In the genomic region with DNA sequence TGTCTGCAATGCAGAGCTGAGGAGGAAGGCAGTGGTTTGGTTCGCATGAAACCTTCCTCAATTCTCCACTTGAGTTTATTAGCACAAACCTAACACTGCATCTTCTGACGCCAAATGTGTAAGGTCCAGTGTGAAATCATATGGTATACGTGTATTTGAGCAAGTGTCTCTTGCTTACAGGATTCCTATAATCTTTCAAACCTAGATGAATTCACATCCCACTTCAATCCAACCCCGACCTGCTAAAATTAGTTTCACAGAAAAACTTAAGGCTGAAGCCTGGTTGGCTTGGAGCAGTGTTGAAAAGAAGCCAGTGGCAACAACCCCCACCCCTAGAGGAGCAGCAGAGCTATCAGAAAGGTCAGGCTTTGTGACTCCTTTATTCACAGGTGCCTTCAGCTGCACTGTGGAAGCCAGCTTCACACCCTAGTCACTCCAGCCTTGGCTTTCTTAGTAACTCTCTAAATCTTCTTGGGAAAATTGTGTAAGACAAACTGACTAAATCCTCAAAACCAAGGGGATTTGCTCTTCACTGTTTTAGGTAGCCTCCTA, we compare ENCODE assay signal across 15 mouse cellular contexts. TPM values are rescaled to one million over a fixed set of nuclear protein-coding genes. Genes with fewer than 3 reads are reported as not detected.
DNase-seq lines count a peak whose midpoint lies in the region; ATAC-seq and TF ChIP-seq lines count a peak whose summit lies in the region.
"Had no signal": no experiment of that assay in that cellular context is flagged by ENCODE, and none has a peak within 500 bp of the region (broad histone marks: within the 10 kb centered on the region; RNA-seq: fewer than 3 reads in every experiment).

No protein-coding gene starts in this region.

- H3K4me2 ChIP-seq in forebrain, embryonic 12.5 days = peak overlapping the region; percentile 94
- peak overlapping the region; percentile 94 for H3K4me2 ChIP-seq in hindbrain, postnatal 0 days (ENCODE audit: low read depth, low read length)
- peak overlapping the region; percentile 95 for H3K4me2 ChIP-seq in neural tube, embryonic 14.5 days (ENCODE audit: low read depth, low read length)

- no peak for ATAC-seq in forebrain, embryonic 12.5 days (ENCODE audit: low FRiP score)
- ATAC-seq in hindbrain, postnatal 0 days = no peak
- ATAC-seq in neural tube, embryonic 14.5 days (ENCODE audit: low read depth) = no peak

- H3K36me3 ChIP-seq in forebrain, embryonic 12.5 days (replicated peaks) = no peaks in the 10 kb centered on the region
- no peaks in the 10 kb centered on the region for H3K36me3 ChIP-seq in hindbrain, postnatal 0 days (ENCODE audit: insufficient read depth, low read length)
- H3K36me3 ChIP-seq in neural tube, embryonic 14.5 days (ENCODE audit: control insufficient read depth, insufficient read depth, low read length) = no peaks in the 10 kb centered on the region

- H3K27ac ChIP-seq in layer of hippocampus, adult 2 months = peak overlapping the region; percentile 98
- peak overlapping the region; percentile 99 for H3K27ac ChIP-seq in forebrain, embryonic 12.5 days
- H3K27ac ChIP-seq in hindbrain, postnatal 0 days = peak overlapping the region; percentile 92; the same call in 1 of the 2 replicates
- peak overlapping the region; percentile 28 for H3K27ac ChIP-seq in neural tube, embryonic 14.5 days (ENCODE audit: low read depth, low read length)

- WGBS in forebrain, embryonic 12.5 days = 5% methylated on average over 4 of the region's 4 CpGs
- WGBS in hindbrain, postnatal 0 days = 30% methylated on average over 4 of the region's 4 CpGs
- 11% methylated on average over 4 of the region's 4 CpGs for WGBS in neural tube, embryonic 14.5 days

- H3K27me3 ChIP-seq in forebrain, embryonic 12.5 days = no peaks in the 10 kb centered on the region
- no peaks in the 10 kb centered on the region for H3K27me3 ChIP-seq in hindbrain, postnatal 0 days (ENCODE audit: insufficient read depth, low read length)
- no peaks in the 10 kb centered on the region for H3K27me3 ChIP-seq in neural tube, embryonic 14.5 days (ENCODE audit: control insufficient read depth, insufficient read depth, low read length)

- peak overlapping the region; percentile 95 for H3K9ac ChIP-seq in forebrain, embryonic 12.5 days
- H3K9ac ChIP-seq in hindbrain, postnatal 0 days (replicated peaks; ENCODE audit: low read length) = peak overlapping the region; percentile 5; the same call in 1 of the 2 replicates
- H3K9ac ChIP-seq in neural tube, embryonic 14.5 days (replicated peaks; ENCODE audit: low read depth, low read length) = peak overlapping the region; percentile 21; the same call in 1 of the 2 replicates

- peak overlapping the region; percentile 75 for H3K4me3 ChIP-seq in layer of hippocampus, adult 2 months
- H3K4me3 ChIP-seq in forebrain, embryonic 12.5 days (replicated peaks) = peak overlapping the region; percentile 99
- no peak overlapping the region for H3K4me3 ChIP-seq in hindbrain, postnatal 0 days (ENCODE audit: low read length)
- H3K4me3 ChIP-seq in neural tube, embryonic 14.5 days (ENCODE audit: low read depth, low read length) = peak overlapping the region; percentile 7; the same call in 1 of the 2 replicates

- H3K4me1 ChIP-seq in forebrain, embryonic 12.5 days = peaks cover 44% of the 10 kb centered on the region
- H3K4me1 ChIP-seq in hindbrain, postnatal 0 days (ENCODE audit: insufficient read depth, low read length) = peaks cover 14% of the 10 kb centered on the region
- peaks cover 19% of the 10 kb centered on the region for H3K4me1 ChIP-seq in neural tube, embryonic 14.5 days (ENCODE audit: control insufficient read depth, insufficient read depth, low read length)

- no peaks in the 10 kb centered on the region for H3K9me3 ChIP-seq in forebrain, embryonic 12.5 days
- H3K9me3 ChIP-seq in hindbrain, postnatal 0 days (ENCODE audit: low read length) = no peaks in the 10 kb centered on the region
- no peaks in the 10 kb centered on the region for H3K9me3 ChIP-seq in neural tube, embryonic 14.5 days (ENCODE audit: control insufficient read depth, low read length)

- TF ChIP-seq CTCF in layer of hippocampus, adult 2 months (conservative IDR thresholded peaks at IDR 0.05) = no peak
- TF ChIP-seq CTCF in hindbrain, postnatal 0 days (IDR thresholded peaks at IDR 0.05; ENCODE audit: low read depth) = no peak

- no peak for DNase-seq in layer of hippocampus, adult 2 months (ENCODE audit: low spot score in 2 of 2)
- DNase-seq in layer of hippocampus, adult 18-20 months (ENCODE audit: low spot score in 2 of 2) = no peak
- DNase-seq in hindbrain, postnatal 0 days (ENCODE audit: low spot score) = no peak
- no peak for DNase-seq in right cerebral cortex, postnatal 4 days
- no peak for DNase-seq in gastrocnemius, adult 18-20 months (ENCODE audit: low spot score)
- DNase-seq in c-Kit-positive CD71-positive TER-119-positive erythroid progenitor cells, embryonic 14.5 days (ENCODE audit: low spot score) = no peak
- DNase-seq: adrenal gland, postnatal 14 days; cerebellum, adult 11-12 months; heart, postnatal 36 days; thymus, adult 2 months had no signal

RNA-seq across cellular contexts. Expression of a gene that starts 5.5 kb away (rescaled TPM):
- total RNA-seq in layer of hippocampus, adult 2 months (2021) = 10 to 100 TPM; 60.7 to 66.4 TPM
- total RNA-seq in layer of hippocampus, adult 18-20 months (2021) = 10 to 100 TPM; 67.0 to 70.0 TPM
- 38.2 and 46.0 TPM in 2 replicates for polyA plus RNA-seq in forebrain, embryonic 12.5 days (2016; fragmentation: Nextera tagmentation; extraction: Ambion mirVana)
- 30.7 and 37.3 TPM in 2 replicates for total RNA-seq in hindbrain, postnatal 0 days (2014; rRNA removed)
- 10.3 and 10.6 TPM in 2 replicates for polyA plus RNA-seq in hindbrain, postnatal 0 days (2015; fragmentation: Nextera tagmentation; extraction: Ambion mirVana)
- 10.4 and 11.0 TPM in 2 replicates for polyA plus RNA-seq in neural tube, embryonic 14.5 days (2014; fragmentation: Nextera tagmentation; extraction: Ambion mirVana)
- not detected for total RNA-seq in gastrocnemius, adult 18-20 months (2021)
- total RNA-seq: heart, postnatal 36 days; megakaryocyte progenitor cell, adult 5-6 weeks had no signal
- polyA plus RNA-seq: large intestine, adult 2 months; liver, embryonic 16.5 days had no signal

Comparison
In these comparisons a context has a peak if more than half of its experiments do, and no peak if none do; other contexts are left out.
1. H3K27ac ChIP-seq: peak in every context shown above with its lines; median percentile 99 in forebrain, embryonic 12.5 days; 98 in layer of hippocampus, adult 2 months; 92 in hindbrain, postnatal 0 days; 28 in neural tube, embryonic 14.5 days.
2. H3K9ac ChIP-seq: peak in every context shown above with its lines; median percentile 95 in forebrain, embryonic 12.5 days; 21 in neural tube, embryonic 14.5 days; 5 in hindbrain, postnatal 0 days.
3. RNA of a gene that starts 5.5 kb away (total RNA-seq): 67.0 to 70.0 TPM in layer of hippocampus, adult 18-20 months, 60.7 to 66.4 TPM in layer of hippocampus, adult 2 months and 30.7 to 37.3 TPM in hindbrain, postnatal 0 days; not detected in gastrocnemius, adult 18-20 months; every median in the first group is over 10 times any median in the second.
4. Peak in every context shown above with its lines, with median percentiles within 50 percentile points of each other: H3K4me2 ChIP-seq.